Mouse (Mus musculus): ENCODE measurements around the gene Tarbp2.

DNA sequence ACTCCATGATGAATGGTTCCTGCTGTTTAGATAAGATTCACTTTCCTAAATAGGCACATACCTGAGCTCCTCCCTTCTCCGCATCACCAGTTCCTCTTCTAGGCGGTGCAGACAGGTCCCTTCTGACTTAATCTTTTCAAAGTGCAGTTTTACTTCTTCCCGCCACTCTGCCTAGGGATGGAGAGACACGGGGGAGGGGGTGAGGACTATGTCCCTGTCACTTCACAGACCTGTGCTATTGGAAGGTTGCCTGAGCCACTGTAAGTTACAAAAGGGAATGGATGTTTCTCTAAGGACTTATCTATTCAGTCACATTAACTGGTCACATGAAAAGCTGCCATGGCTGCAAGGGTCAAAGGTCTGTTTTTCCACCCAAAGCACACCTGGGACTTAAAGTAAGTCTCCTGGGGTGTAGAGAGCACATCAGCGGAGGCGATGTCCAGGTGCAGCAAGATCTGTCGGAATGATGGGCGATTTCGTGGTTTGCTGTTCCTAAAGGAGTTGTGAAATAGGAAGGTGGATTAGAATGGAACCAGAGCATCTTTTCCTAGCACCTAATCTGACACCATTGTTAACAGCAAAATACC lies 15.6 kb upstream of the Tarbp2 start:
- no peak for TF ChIP-seq CTCF (conservative IDR thresholded peaks at IDR 0.05; ENCODE audit: insufficient read depth, insufficient read length, low read depth, low read length)
- TF ChIP-seq POLR2A (IDR thresholded peaks at IDR 0.05; ENCODE audit: low read depth, low read length): no peak
